Mouse (Mus musculus): ENCODE results near the gene Lyrm2. TPM values are rescaled to one million over a fixed set of nuclear protein-coding genes. Genes with fewer than 3 reads are reported as not detected.

The Lyrm2 gene
- total RNA-seq (2012; rRNA removed) (47.5 TPM in 2 replicates), total RNA-seq (2014; rRNA removed) (135 and 141 TPM in 2 replicates), polyA plus RNA-seq (2012; ENCODE audit: insufficient read length, low read depth) (35.7 and 37.2 TPM in 2 replicates)

- in situ Hi-C loops (cut with MboI; ENCODE audit: low pct_ligation_motif_present, low pct_unique_long_range_greater_than_20kb, low sequenced_read_pairs), result no loop called here
- peak; percentile 80 for DNase-seq (ENCODE audit: extremely low read depth)
- dilution Hi-C loops (cut with MboI; ENCODE audit: extremely low pct_ligation_motif_present, extremely low pct_unique_long_range_greater_than_20kb, low sequenced_read_pairs), result no loop called here
These were observed at the start of gene Lyrm2 for GRCm38 (mm10) chr4:32799966-32800576. Lyrm2 (plus strand) TSS chr4:32800253.

DNA sequence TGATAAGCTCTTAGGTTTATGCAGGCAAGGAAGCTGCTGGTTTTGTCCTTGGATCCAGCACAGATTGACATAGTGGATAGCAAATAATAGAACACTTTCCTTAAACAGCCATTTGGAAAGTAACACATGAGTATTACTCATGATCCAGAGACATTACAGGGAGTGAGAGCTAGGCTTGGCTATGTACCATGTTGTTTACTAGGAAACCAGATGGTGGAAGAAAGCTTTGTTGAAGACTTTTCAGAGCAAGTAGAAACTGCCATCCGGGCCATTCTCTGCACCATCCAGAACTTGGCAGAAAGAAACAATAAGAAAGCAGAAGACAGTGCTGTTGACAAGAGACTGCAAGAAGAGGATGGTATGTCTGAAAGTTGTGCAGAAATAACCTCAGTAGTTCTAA, 49.3 kb upstream of the Lyrm2 start:
- H3K36me3 ChIP-seq (replicated peaks in 1 of 2; ENCODE audit: control insufficient read depth in 1 of 2, insufficient read depth in 1 of 2, low read length in 1 of 2), result peaks cover 70 to 90% of the 10 kb centered on the region in 2 experiments
- H3K79me2 ChIP-seq (replicated peaks; ENCODE audit: control insufficient read depth, extremely low read depth, insufficient read depth, poor library complexity, severe bottlenecking), result no peaks in the 10 kb centered on the region
- dilution Hi-C loops (cut with MboI; ENCODE audit: extremely low pct_ligation_motif_present, extremely low pct_unique_long_range_greater_than_20kb, low sequenced_read_pairs), result no loop called here
- no peaks in the 10 kb centered on the region for H3K9me3 ChIP-seq (replicated peaks; ENCODE audit: low read length)
- H3K27me3 ChIP-seq (replicated peaks), result no peaks in the 10 kb centered on the region
- TF ChIP-seq SIN3A (IDR thresholded peaks at IDR 0.05; ENCODE audit: low read length) (no peak), RCOR1 (conservative IDR thresholded peaks at IDR 0.05; ENCODE audit: low read depth, low read length) (no peak), E2F4 (IDR thresholded peaks at IDR 0.05; ENCODE audit: insufficient replicate concordance, low read depth, low read length) (no peak), JUND (conservative IDR thresholded peaks at IDR 0.05; ENCODE audit: low read depth, low read length) (no peak), ETS1 (conservative IDR thresholded peaks at IDR 0.05; ENCODE audit: low read depth, low read length) (no peak), USF2 (conservative IDR thresholded peaks at IDR 0.05; ENCODE audit: low read depth, low read length) (no peak), EP300 (IDR thresholded peaks at IDR 0.05; ENCODE audit: low read length) (no peak), TBP (conservative IDR thresholded peaks at IDR 0.05; ENCODE audit: low read depth, low read length) (no peak)
- in situ Hi-C loops (cut with MboI; ENCODE audit: low pct_ligation_motif_present, low pct_unique_long_range_greater_than_20kb, low sequenced_read_pairs), result loop anchor here (25.0 kb wide), 1 partner anchor 212 kb away; the partner anchor contains the start of gene Ankrd6
- H3K4me1 ChIP-seq (ENCODE audit: control insufficient read depth in 1 of 2, insufficient read depth in 2 of 2), result peaks cover 0 to 16% of the 10 kb centered on the region in 2 experiments; a peak in 2 of 4 replicates
- no peak overlapping the region for H3K4me2 ChIP-seq (ENCODE audit: insufficient read depth, low read depth, poor library complexity, severe bottlenecking)
- no peak overlapping the region for H3K27ac ChIP-seq (ENCODE audit: insufficient read depth, low read depth)
- no peak overlapping the region for H3K4me3 ChIP-seq (replicated peaks in 1 of 3; ENCODE audit: low read depth in 2 of 3, low read length in 2 of 3, poor library complexity in 1 of 3)
- H3K9ac ChIP-seq (ENCODE audit: insufficient read depth, low read depth), result no peak overlapping the region
- DNase-seq (ENCODE audit: extremely low read depth), result no peak

More at GRCm38 (mm10) chr4:32799966-32800576, at the start of gene Lyrm2:
- Histone ChIP-seq H3K79me2 (replicated peaks; ENCODE audit: control insufficient read depth, extremely low read depth, insufficient read depth, poor library complexity, severe bottlenecking) (no peaks in the 10 kb centered on the region; the same call in 1 of the 2 replicates), H3K36me3 (replicated peaks in 1 of 2; ENCODE audit: control insufficient read depth in 1 of 2, insufficient read depth in 1 of 2, low read length in 1 of 2) (peaks cover 0 to 11% of the 10 kb centered on the region in 2 experiments), H3K4me2 (ENCODE audit: insufficient read depth, low read depth, poor library complexity, severe bottlenecking) (peak within 1 kb of the TSS; percentile 92), H3K4me1 (ENCODE audit: control insufficient read depth in 1 of 2, insufficient read depth in 2 of 2) (peaks cover 6 to 14% of the 10 kb centered on the region in 2 experiments; a peak in 3 of 4 replicates), H3K9ac (ENCODE audit: insufficient read depth, low read depth) (peak within 1 kb of the TSS; percentile 55), H3K27me3 (replicated peaks) (no peaks in the 10 kb centered on the region), H3K9me3 (replicated peaks; ENCODE audit: low read length) (no peaks in the 10 kb centered on the region), H3K4me3 (replicated peaks in 1 of 3; ENCODE audit: low read depth in 2 of 3, low read length in 2 of 3, poor library complexity in 1 of 3) (peak within 1 kb of the TSS; percentile 61 to 84 (median 69)), H3K27ac (ENCODE audit: insufficient read depth, low read depth) (peak within 1 kb of the TSS; percentile 81)
- no peak for TF ChIP-seq JUND (conservative IDR thresholded peaks at IDR 0.05; ENCODE audit: low read depth, low read length)
- peak; percentile 94 for TF ChIP-seq NELFE (IDR thresholded peaks at IDR 0.05; ENCODE audit: low read depth, low read length)
- no peak for TF ChIP-seq JUN (IDR thresholded peaks at IDR 0.05; ENCODE audit: insufficient read depth, low read depth, low read length)
- TF ChIP-seq TBP (conservative IDR thresholded peaks at IDR 0.05; ENCODE audit: low read depth, low read length), result peak; percentile 79
- peak; percentile 72; the same call in 1 of the 2 replicates for TF ChIP-seq KAT2A (IDR thresholded peaks at IDR 0.05; ENCODE audit: insufficient replicate concordance, low read length)
- TF ChIP-seq RCOR1 (conservative IDR thresholded peaks at IDR 0.05; ENCODE audit: low read depth, low read length), result peak; percentile 72; the same call in 1 of the 2 replicates
- peak; percentile 62 for TF ChIP-seq MXI1 (IDR thresholded peaks at IDR 0.05; ENCODE audit: low read depth, low read length)
- no peak; the same call in 1 of the 2 replicates for TF ChIP-seq EP300 (IDR thresholded peaks at IDR 0.05; ENCODE audit: low read length)
- peak; percentile 91 for TF ChIP-seq SIN3A (IDR thresholded peaks at IDR 0.05; ENCODE audit: low read length)
- no peak for TF ChIP-seq USF1 (IDR thresholded peaks at IDR 0.05; ENCODE audit: low read depth, low read length)
- 0 out of 2 replicates have a peak, but pooled peaks have one; percentile 22 for TF ChIP-seq CHD2 (IDR thresholded peaks at IDR 0.05; ENCODE audit: low read length)
- no peak for TF ChIP-seq ZKSCAN1 (IDR thresholded peaks at IDR 0.05; ENCODE audit: borderline replicate concordance, low read depth, low read length)
- peak; percentile 76; the same call in 1 of the 2 replicates for TF ChIP-seq UBTF (IDR thresholded peaks at IDR 0.05; ENCODE audit: low read depth, low read length)
- TF ChIP-seq PAX5 (IDR thresholded peaks at IDR 0.05; ENCODE audit: low read length), result no peak
- TF ChIP-seq ELF1 (IDR thresholded peaks at IDR 0.05; ENCODE audit: low read depth, low read length), result peak; percentile 97
- no peak for TF ChIP-seq ZNF384 (IDR thresholded peaks at IDR 0.05; ENCODE audit: low read depth, low read length)
- TF ChIP-seq MAX (IDR thresholded peaks at IDR 0.05; ENCODE audit: low read length), result peak; percentile 68
- TF ChIP-seq POLR2A (IDR thresholded peaks at IDR 0.05; ENCODE audit: low read depth, low read length), result peak; percentile 95
- peak; percentile 82 for TF ChIP-seq MAZ (IDR thresholded peaks at IDR 0.05; ENCODE audit: low read depth, low read length)
- no peak for TF ChIP-seq USF2 (conservative IDR thresholded peaks at IDR 0.05; ENCODE audit: low read depth, low read length)
- TF ChIP-seq HCFC1 (IDR thresholded peaks at IDR 0.05; ENCODE audit: low read depth, low read length), result peak; percentile 84
- TF ChIP-seq IRF4 (IDR thresholded peaks at IDR 0.05; ENCODE audit: low read depth, low read length), result peak; percentile 51; the same call in 1 of the 2 replicates
- TF ChIP-seq ETS1 (conservative IDR thresholded peaks at IDR 0.05; ENCODE audit: low read depth, low read length), result peak; percentile 37; the same call in 1 of the 2 replicates
- TF ChIP-seq ZC3H11A (IDR thresholded peaks at IDR 0.05; ENCODE audit: low read depth, low read length), result no peak
- TF ChIP-seq MYC (IDR thresholded peaks at IDR 0.05; ENCODE audit: low read depth, low read length), result peak; percentile 69
- TF ChIP-seq CHD1 (IDR thresholded peaks at IDR 0.05; ENCODE audit: low read depth, low read length), result peak; percentile 76; the same call in 1 of the 2 replicates
- TF ChIP-seq POLR2AphosphoS2 (IDR thresholded peaks at IDR 0.05; ENCODE audit: low read depth, low read length), result peak; percentile 95
- TF ChIP-seq E2F4 (IDR thresholded peaks at IDR 0.05; ENCODE audit: insufficient replicate concordance, low read depth, low read length), result 0 out of 2 replicates have a peak, but pooled peaks have one; percentile 12
- TF ChIP-seq SMC3 (IDR thresholded peaks at IDR 0.05; ENCODE audit: low read depth, low read length), result no peak
- TF ChIP-seq MEF2A (IDR thresholded peaks at IDR 0.05; ENCODE audit: borderline replicate concordance, low read depth, low read length), result peak; percentile 47; the same call in 1 of the 2 replicates
- TF ChIP-seq NRF1 (IDR thresholded peaks at IDR 0.05; ENCODE audit: low read depth, low read length), result peak; percentile 56; the same call in 1 of the 2 replicates
- peak; percentile 94 for TF ChIP-seq TCF12 (IDR thresholded peaks at IDR 0.05; ENCODE audit: low read depth, low read length)
- TF ChIP-seq ZMIZ1 (IDR thresholded peaks at IDR 0.05; ENCODE audit: low read depth, low read length), result peak; percentile 88
- TF ChIP-seq GABPA (IDR thresholded peaks at IDR 0.05; ENCODE audit: insufficient replicate concordance, low read depth, low read length), result no peak
- TF ChIP-seq CTCF (conservative IDR thresholded peaks at IDR 0.05 in 1 of 2, IDR thresholded peaks at IDR 0.05 in 1 of 2; ENCODE audit: low read depth in 2 of 2, low read length in 2 of 2), result no peak

All from CH12.LX (cell line).